Mouse (Mus musculus) megakaryocyte progenitor cell, adult 5-6 weeks (primary cell): Measurements from ENCODE around the gene Mtmr11. TPM values are rescaled to one million over a fixed set of nuclear protein-coding genes. Genes with fewer than 3 reads are reported as not detected.
A peak's percentile ranks its signal among the peaks of the same experiment; 100 is the strongest.

ENCODE experiments used
- ATAC-seq: replicated peaks from 2 replicates; pipeline ENCODE4 v1.8.0; 2016; ENCODE audit warnings: mild to moderate bottlenecking, moderate TSS enrichment, inconsistent platforms; ENCODE audit not compliant: poor library complexity
- total RNA-seq, 2 experiments: library from RNA; stranded (forward) in 1 of 2; stranded (reverse) in 1 of 2; fragments of 157-497, 149-512 nt in 1 of 2; fragments of 200-1000 nt in 1 of 2; gene quantifications; 2 replicates each; pipeline versions ENCODE4 v1.2.3 to v1.2.4; 2015 to 2017

Gene Mtmr11
- not detected in 2 replicates for total RNA-seq (2015)
- total RNA-seq (2017): 0.08 TPM in 1 of 2 replicates, not detected in the other

DNA sequence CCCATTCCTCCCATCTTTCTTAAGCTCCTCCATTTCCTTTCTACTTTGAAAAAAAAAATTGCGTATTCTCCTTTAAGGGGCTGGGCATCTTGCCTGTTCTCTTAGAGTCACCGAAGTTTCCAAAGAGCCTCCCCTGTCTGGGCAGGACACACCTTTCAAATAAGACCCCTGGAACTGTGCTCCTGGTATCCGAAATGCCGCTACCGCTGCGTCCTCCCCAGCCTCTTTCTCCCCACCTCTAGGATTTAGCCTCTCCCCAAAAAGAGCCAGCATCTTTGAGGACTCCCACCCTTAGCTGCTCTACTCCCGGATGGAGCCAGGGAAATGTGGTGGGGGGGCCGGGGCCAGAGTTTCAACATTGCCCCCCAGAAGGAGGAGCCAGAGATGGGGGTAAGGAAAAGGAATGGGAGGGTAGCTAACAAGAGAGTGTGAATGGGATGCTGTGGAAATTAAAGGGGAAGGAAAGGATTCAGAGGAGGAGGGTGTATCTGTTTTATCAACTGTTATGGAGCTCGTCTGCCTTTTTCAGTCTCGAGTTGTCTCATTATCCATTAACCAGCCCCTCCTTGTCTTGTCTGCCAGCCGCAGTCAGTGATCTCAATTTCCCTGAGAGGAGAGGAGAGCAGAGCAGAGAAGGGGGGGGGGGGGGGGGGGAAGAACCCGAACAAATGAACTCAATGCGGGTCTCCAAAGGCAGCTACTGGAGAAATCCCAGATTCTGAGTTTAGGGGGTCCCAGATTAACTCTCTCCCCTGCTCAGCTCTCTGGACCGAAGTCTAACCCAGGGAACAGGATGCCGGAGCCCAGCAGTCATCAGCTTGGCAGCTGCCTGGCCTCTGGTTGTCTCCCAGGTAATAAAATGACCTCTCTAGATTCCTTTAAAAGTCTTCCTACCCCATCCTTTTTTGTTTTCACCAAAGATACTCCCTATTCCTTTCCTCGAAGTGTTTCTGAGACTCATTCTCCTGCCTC, at the start of gene Mtmr11:
Mtmr11 (plus strand) TSS at position 136 of the 972 bp plus-strand sequence.
- no peak for ATAC-seq

DNA sequence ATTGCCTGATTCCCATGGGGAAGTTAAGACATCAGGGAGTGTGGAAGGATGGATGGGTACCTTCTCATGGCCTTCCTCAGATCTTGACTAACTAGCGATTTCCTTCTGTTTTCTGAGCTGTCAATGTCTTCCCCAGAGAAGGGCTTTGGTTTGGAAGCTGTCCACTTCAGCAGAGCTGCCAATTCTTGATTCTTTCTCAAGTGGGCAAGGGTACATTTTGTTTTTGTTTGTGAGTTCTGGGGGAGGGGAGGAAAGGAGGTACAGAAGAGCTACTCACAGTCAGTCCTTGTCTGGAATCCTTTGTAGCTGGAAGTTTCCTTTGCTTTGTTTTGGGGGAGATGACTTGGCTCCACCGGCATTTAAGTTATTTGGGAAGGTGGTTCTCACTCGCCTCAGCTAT, 48.6 kb upstream of the Mtmr11 start:
- ATAC-seq: no peak

DNA sequence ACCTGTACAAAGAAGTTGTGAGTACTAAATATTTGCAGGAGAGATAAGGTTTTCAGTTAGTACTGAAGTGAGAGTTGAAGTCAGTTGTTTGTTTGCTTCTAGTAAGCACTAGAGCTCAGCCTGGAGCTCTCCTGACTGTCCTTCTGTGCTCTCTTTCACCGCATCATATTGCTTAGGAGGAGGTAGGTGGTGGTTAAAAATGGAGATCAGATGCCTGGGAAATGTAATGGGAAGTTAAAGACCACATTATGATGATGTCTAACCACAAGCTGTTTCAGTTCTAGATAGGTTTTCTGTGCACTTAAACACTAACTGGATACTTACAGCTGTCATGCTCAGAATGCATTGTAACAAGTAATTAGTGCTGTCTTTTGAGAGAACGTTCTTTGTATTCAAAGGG, 43.7 kb upstream of the Mtmr11 start:
- ATAC-seq: peak; percentile 73

DNA sequence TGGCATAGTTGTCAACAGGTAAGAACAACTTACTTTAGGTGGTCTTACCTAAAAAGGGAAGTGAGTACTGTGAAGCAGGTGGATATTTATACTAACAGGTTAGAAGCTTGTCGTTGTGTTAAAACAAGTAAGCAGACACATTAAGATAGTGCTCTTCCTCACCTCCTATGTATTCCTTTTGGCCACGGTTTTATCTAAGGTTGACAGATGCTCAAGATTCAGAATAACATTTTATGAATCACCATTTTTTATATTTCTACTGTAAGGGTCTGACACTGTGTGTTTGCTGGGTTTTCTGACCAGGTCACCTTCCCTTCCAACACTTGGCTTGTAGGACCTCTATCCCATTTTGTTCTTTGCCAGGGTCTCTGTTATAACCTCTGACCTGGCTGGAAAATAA, 43.1 kb upstream of the Mtmr11 start:
- ATAC-seq: no peak

DNA sequence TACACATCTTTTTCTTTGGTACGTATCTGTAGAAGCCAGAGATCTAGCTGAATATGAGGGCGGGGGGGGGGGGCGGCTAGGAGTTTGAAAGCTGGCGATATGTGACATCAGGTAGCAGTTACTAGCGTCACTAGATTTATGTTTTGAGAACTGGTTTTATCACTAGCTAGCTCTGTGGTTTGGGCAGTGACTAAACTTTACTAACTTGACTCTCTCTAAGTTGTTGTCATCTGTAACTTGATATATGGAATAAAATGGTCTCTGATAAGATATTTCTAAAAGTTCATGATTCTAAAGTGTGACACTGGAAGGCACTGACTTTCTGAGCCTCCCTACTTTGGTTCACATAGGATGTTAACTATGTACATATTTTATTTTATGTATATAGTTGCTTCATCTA, 37.6 kb upstream of the Mtmr11 start:
- no peak for ATAC-seq

DNA sequence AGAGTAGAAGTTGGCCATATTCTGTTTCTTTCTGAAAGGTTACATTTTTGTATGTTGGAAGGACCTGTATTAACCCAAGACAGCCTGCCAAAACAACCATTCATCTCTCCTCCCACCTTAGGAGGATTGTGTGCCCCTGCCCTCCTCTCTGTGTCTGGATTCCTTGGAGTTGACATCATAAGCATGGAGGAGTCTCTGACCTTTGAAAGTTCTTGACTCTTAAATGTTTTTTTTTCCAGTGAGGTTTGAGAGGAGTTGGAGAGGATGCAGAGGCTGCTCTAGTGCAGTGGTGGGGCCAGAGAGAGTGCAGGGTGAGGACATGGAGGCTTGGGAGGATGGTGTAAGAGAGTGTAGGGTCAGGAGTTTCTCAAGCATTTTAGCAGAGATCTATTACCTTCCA, 33.7 kb upstream of the Mtmr11 start:
- no peak for ATAC-seq

DNA sequence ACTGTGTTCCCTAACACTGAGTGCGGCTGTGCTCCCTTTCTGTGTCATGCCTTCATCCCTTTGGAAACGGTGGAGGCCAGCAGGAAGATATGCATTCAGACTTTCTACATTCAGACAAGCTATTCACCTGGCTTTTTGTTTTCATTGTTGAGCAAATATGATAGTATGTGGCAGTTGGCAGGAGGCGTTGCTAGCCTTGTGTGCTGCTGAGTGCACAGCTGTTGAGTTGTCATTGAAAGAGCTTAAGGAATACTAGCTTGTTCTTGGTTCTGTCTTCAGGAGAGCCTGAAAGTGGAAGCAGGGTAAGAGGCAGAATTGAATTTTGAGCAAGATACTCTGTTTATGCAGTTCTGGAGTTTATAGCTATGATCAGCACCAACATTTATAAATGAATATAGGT, 29.3 kb upstream of the Mtmr11 start:
- no peak for ATAC-seq

DNA sequence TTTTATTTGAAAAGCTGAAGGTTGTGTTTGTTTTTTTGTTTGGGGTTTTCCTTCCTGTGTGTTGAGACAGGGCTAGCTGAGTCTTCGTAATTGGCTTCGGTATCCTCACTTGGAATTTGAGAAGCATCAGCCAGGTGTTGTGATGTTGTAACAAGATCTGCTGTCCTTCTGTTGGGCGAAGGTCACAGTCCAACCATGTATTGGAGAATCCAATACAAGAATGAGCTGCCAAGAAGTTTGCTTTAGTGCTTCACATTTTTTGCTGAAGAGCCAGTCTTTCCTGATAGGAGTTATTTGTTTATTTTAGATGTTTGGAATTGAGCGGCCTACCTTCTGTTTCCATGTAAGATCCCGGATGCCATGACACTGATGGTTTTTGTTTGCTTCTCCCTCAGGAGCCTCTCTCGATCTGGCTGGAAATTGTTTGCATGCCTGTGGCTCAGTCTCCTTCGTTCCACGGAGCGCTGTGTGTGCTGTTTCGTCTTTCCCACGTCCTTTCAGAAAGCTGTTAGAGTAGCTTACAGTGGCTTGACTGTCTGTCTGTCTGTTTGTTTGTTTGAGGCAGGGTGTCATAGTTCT, 28.4 kb upstream of the Mtmr11 start:
- no peak for ATAC-seq

DNA sequence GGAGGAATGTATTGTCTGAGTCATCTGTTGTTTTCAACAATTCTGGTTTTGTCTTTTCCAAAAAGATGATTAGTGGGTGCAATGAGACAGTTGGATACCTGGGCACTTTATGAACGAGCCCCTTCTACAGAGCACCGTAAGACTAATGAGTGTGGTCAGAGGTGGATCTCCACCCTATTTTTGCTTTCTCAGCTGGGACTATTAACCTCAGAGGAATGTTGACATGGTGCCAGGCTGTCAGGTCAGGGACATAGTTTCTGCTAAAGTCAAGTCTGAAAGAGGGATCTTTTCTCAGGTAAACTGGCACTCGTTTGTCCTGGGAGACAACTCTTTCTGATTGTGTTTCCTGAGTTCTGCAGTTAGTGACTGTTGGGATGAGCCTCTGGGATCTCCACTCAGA, 26.8 kb upstream of the Mtmr11 start:
- no peak for ATAC-seq

DNA sequence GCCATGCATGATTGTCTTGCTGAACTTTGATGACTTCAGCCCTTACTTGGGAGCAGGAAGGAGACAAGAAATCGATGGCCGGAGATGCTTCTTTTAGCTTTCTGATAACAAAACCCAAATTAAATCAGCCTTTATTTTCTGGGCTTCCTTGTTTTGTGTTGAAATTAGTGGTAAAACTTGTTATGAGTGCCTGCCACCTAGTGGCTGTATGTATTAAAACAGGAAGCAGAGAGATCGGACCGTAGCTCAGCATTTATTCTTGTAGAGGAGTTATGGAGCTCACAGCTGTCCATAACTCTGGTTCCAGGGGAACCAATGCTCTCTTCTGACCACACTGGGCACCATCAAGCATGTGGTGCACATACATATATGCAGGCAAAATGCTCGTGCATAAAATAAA, 13.9 kb upstream of the Mtmr11 start:
- peak; percentile 97 for ATAC-seq

DNA sequence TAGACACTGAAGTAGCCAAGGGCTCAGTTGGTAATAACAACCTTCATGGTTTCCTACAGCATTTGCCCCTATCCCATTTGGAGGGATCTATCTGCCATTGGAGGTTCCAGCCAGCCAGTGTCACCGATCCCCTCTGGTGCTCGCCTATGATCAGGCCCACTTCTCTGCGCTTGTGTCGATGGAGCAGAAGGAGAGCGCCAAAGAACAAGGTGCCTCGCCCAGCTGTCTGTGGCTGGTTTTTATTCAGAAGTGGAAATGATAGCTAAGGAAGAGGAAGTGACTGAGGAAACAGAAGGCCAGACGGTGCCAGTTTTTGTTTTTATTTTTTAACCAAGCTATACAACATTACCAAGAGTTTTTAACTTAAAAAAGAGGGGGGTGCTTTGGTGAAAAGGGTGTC, 10.0 kb upstream of the Mtmr11 start:
- ATAC-seq: no peak

DNA sequence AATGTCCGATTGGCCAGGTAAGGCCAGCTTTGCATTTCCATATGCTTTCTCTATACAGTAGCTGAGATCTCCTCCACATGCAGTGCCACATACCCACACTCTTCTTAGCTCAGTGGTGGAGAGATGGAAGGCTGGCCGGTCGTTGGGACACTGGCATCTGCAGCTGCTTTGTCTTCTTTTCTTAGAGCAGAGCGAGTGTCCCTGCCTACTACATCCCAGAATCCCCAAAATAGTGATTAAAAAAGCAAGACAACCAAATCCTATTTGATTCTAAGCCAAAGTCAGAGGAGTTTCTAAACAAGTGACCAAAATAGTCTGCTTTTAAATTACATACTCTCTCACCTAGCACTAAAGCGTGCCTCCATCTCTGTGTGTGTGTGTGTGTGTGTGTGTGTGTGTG, 9.2 kb upstream of the Mtmr11 start:
- no peak for ATAC-seq

DNA sequence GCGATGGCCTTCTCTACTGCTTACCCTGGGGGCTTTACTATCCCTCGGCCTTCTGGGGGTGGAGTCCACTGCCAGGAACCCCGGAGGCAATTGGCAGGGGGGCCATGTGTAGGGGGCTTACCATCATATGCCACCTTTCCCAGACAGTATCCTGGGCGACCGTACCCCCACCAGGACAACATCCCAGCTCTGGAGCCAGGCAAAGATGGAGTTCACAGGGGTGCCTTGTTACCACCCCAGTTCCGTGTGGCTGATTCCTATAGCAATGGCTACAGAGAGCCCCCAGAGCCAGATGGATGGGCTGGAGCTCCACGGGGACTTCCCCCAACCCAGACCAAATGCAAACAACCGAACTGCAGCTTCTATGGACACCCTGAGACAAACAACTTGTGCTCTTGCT, 6.3 kb upstream of the Mtmr11 start:
- ATAC-seq: no peak

DNA sequence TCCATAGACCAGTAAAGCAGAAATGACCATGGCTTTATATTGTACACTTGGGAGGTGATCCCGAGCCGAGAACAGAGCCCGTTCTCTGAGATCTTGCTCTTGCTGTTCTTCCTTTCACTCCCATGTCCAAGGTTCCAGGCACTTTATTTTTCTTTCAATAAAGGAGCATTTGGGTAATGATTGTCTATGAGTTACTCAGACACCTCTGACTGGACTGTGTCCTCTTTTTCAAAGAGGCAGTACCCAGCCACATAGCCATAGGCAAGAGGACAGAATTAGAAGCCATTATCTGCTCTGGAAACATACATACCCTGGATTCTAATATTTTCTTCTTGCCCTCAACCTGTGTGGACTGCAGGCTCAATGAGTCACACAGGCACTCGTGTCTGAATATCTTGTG, 2.0 kb upstream of the Mtmr11 start:
- no peak for ATAC-seq

DNA sequence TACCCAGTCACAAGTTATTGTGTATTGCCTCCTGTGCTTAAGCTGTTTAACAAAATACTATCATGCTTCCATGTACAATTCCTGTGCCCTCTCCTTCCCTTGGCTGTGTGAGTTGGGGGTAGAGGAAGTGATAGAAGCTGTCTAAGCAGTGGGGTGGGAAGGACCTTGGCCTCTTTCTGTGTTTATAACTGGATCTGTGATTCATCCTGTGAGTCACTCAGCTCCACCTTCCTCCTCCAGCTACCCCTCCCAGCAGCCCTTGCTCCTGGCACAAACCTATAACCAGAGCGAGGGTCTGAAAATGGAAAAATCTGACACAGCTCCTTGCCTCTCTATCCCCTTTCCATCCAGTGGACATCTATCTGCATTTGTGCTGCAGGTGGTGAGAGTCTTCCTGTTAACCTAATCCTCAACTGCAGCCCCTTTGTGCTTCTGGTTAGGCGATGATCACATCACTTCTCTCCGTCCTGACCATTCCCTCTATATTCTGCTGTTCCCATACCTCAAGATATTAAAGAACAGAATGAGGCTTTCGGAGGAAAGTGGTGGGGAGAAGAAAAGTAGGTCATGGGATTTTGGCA, 1.5 kb upstream of the Mtmr11 start:
- ATAC-seq: peak; percentile 54

DNA sequence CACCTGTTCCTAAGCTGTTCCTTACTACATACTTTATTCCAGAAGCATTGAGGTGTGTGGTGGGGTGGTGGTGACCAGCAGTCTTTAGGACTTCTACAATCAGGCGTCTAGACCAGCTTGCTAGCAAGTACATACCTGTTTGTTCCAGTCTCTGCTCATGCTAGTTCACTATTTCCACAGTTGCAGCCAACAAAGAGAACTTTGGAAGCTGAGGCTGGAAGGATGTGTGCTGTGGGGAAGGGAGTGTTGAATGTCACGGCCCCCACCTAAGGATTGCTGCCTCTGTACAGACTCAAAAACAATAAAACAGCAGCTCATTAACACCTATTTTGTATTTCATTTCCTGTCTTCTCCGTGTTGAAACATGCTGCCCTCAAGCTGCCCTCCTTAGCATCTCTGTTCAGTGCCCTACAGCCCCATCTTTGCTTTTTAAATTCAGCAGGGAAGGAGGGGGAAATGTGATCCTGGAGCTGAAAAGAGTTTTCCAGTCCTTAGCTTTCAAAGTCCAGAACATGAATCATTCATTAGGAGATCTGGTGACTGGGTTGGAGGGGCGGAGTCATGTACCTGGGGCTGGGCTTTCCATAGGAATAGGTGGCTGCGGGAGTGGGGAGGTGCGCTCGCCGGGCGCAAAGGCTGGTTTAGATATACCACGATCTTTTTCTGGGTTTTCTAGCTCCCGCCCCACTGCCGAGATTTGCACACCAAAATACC, 844 bp upstream of the Mtmr11 start:
- no peak for ATAC-seq

DNA sequence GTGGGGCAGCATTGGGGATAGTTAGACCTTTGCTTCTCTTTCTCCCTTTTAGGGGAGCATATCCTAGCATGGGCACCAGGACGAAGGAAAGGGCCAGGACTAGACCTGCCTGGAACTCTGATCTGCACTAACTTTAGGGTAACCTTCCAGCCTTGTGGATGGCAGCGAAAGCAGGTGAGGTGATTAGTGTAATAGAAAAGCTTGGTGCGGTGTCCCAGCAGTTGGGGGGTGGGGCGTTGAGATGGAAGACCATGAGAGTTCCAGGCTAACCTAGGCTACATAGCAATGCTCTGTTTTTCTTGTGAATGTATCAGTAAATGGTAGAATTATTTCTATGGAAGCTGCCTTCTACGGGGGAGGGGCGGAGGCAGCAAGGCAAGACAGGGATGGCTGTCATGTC, 1.2 kb downstream of the Mtmr11 start:
- ATAC-seq: no peak

DNA sequence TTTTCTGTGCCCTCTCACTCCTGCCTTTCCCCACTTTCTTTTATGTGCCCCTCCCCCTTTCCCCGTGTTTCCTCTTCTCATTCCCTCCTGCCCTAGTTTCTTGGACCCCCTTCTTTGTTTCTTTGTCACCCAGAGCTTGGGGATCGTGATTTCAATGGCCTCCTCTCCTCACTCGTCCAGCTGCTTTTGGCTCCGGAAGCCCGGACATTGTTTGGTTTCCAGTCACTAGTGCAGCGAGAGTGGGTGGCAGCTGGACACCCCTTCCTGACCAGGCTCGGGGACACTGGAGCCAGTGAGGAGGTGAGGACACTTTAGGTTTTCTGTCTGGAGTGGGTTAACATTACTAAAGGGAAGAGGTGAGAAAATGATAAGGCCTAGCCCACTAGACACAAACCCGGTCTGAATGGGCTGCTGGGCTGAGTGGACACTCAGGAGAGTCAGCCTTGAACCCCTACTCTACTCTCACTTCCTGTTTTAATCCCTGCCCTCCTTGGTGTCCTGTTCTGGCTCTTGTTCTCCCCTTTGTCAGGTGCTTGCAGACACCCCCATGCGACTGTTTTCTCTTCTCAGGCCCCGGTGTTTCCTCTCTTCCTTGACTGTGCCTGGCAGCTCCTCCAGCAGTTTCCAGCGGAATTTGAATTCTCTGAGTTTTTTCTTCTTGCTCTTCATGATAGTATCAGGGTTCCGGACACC, 6.8 kb downstream of the Mtmr11 start:
- no peak for ATAC-seq

DNA sequence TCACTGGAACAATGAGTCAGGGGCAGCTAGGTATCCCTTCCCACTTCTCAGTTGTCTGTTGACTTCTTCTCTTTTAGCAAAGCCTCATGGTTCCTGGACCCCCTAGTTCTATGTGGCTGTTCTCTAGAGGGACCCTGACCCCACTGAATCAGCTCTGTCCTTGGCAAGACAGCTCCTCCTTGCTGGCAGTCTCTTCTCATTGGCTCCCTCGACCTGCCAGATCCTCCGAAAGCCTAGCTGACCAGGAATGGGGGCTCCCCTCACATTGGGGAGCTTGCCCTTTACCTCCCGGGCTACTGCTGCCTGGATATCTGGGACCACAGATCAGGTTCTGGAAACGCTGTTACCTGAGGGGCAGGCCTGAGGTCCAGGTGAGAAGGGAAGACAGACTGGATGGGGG, 8.5 kb downstream of the Mtmr11 start:
- ATAC-seq: no peak

DNA sequence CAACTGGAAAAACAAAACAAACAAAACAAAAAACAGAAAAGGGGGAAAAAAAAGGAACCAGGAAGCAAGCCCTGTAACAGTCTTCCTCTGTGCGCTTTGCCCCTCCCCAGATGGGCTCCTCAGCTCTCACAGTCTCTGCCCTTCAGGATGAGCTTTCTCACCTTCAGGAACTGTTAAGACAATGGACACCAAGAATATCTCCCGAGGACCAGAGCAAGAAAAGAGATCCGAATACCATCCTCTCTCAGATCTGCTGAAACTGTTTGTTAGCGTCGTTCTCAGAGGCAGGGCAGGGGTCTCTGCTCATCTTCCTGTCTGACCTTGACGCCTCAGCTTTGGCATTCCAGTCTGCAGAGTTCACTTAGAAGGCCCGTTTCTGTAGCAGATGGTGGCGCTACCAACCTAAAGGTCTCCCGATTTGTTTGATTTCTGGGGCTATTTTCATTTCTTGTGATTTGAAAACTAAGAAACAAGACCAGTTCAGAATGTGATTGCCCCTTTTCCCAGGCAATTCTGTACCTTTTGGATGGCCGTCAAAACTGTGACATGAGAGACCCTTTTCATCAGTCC, 9.3 kb downstream of the Mtmr11 start:
- ATAC-seq: no peak
